Mouse (Mus musculus) liver, embryonic 16.5 days (tissue): Measurements from ENCODE around the gene Nup214. TPM values are rescaled to one million over a fixed set of nuclear protein-coding genes. Genes with fewer than 3 reads are reported as not detected.

ENCODE experiments used
- ATAC-seq: fragments of 200-750 bp; cut with Nextera tagmentation; 2 replicates; pipeline ENCODE4 v1.8.0; 2017; ENCODE audit warnings: low read depth, mild to moderate bottlenecking, moderate number of reproducible peaks, moderate library complexity
- H3K27ac ChIP-seq: fragments of 300-500 bp; sonication (generic); 2 replicates; pipeline ENCODE4 v1.5.1; 2014; ENCODE audit warnings: mild to moderate bottlenecking, low read length
- H3K27me3 ChIP-seq: fragments of 300-500 bp; sonication (generic); 2 replicates; pipeline ENCODE4 v1.6.1; 2014; ENCODE audit warnings: low read depth, low read length, mixed read lengths; ENCODE audit not compliant: control insufficient read depth, insufficient read depth
- H3K36me3 ChIP-seq: fragments of 300-500 bp; sonication (generic); 2 replicates; pipeline ENCODE4 v1.6.1; 2014; ENCODE audit warnings: mild to moderate bottlenecking; ENCODE audit not compliant: control insufficient read depth, insufficient read depth
- H3K4me1 ChIP-seq: fragments of 300-500 bp; sonication (generic); 2 replicates; pipeline ENCODE4 v1.6.1; 2014; ENCODE audit warnings: low read depth, low read length, mixed read lengths; ENCODE audit not compliant: control insufficient read depth
- H3K4me2 ChIP-seq: fragments of 300-500 bp; sonication (generic); 2 replicates; pipeline ENCODE4 v1.6.1; 2014; ENCODE audit warnings: low read depth, low read length, mixed read lengths
- H3K4me3 ChIP-seq: fragments of 300-500 bp; sonication (generic); 2 replicates; pipeline ENCODE4 v1.5.1; 2014; ENCODE audit warnings: low read depth, mild to moderate bottlenecking, low read length
- H3K9ac ChIP-seq: fragments of 300-500 bp; sonication (generic); 2 replicates; pipeline ENCODE4 v1.6.1; 2014; ENCODE audit warnings: low read depth, low read length
- H3K9me3 ChIP-seq: fragments of 300-500 bp; sonication (generic); replicated peaks from 2 replicates; pipeline ENCODE4 v1.6.1; 2016; ENCODE audit warnings: low read length; ENCODE audit not compliant: control insufficient read depth
- WGBS: fragments of 180-500 bp; shearing (Covaris S2); extraction: QIAGEN DNeasy Blood & Tissue Kit; methylation state at CpG from one replicate; pipeline ENCODE4 v1.1.7; 2014; ENCODE audit not compliant: insufficient replicate concordance; 5-methylcytosine and 5-hydroxymethylcytosine counted together
- polyA plus RNA-seq: library from polyadenylated mRNA; unstranded; fragments of >200 nt; fragmentation: Nextera tagmentation; extraction: Ambion mirVana; gene quantifications from 2 replicates; pipeline ENCODE4 v1.2.1, GENCODE M21; 2015

Nup214 gene
- polyA plus RNA-seq, 1 experiment from 2014 or later: 34.4 TPM

- Histone ChIP-seq H3K4me3 (no peak overlapping the region), H3K27me3 (no peaks in the 10 kb centered on the region), H3K27ac (no peak overlapping the region), H3K9me3 (no peaks in the 10 kb centered on the region), H3K4me2 (no peak overlapping the region), H3K36me3 (peaks cover 10% of the 10 kb centered on the region; the same call in 1 of the 2 replicates), H3K4me1 (no peaks in the 10 kb centered on the region), H3K9ac (no peak overlapping the region)
- 77% methylated on average over 2 of the region's 2 CpGs for WGBS
- no peak for ATAC-seq
These were observed 66.9 kb downstream of the Nup214 start for GRCm38 (mm10) chr2:32041087-32041486.

GRCm38 (mm10) chr2:32043836-32044235, 69.6 kb downstream of the Nup214 start:
- no peak for ATAC-seq
- no peak overlapping the region for H3K9ac ChIP-seq
- H3K27me3 ChIP-seq: no peaks in the 10 kb centered on the region
- no peaks in the 10 kb centered on the region for H3K4me1 ChIP-seq
- no peak overlapping the region for H3K4me3 ChIP-seq
- no peak overlapping the region for H3K27ac ChIP-seq
- WGBS: 68% methylated on average over 5 of the region's 5 CpGs
- no peaks in the 10 kb centered on the region for H3K9me3 ChIP-seq
- peaks cover 12% of the 10 kb centered on the region; the same call in 1 of the 2 replicates for H3K36me3 ChIP-seq
- no peak overlapping the region for H3K4me2 ChIP-seq

DNA sequence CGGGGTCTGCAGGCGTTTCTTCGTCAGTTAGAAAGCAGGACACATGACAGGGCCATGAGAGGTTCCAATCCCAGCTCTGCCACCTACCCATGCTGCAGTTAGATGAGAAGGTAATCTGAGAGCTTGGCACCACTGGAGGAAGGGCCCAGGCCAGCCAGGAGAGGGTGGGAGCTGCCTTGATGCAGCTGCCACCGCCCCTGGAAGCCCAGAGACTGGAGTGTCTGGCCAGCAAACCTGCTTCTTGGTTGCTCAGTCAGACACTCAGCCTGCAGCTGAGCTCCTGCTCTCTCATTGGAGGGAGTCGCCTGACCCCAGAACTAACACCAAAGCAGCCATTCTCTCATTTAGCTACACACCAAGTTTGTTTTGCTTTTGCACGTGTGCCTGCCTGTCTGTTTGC, 71.1 kb downstream of the Nup214 start:
- no peak overlapping the region for H3K4me3 ChIP-seq
- H3K9ac ChIP-seq: no peak overlapping the region
- 74% methylated on average over 6 of the region's 6 CpGs for WGBS
- H3K4me1 ChIP-seq: no peaks in the 10 kb centered on the region
- no peak for ATAC-seq
- no peak overlapping the region for H3K4me2 ChIP-seq
- H3K27me3 ChIP-seq: no peaks in the 10 kb centered on the region
- H3K27ac ChIP-seq: no peak overlapping the region
- no peaks in the 10 kb centered on the region for H3K9me3 ChIP-seq
- peaks cover 12% of the 10 kb centered on the region; the same call in 1 of the 2 replicates for H3K36me3 ChIP-seq

GRCm38 (mm10) chr2:32046009-32046408, 71.8 kb downstream of the Nup214 start:
- H3K4me3 ChIP-seq: no peak overlapping the region
- peaks cover 12% of the 10 kb centered on the region; the same call in 1 of the 2 replicates for H3K36me3 ChIP-seq
- H3K27ac ChIP-seq: no peak overlapping the region
- 85% methylated on average over 10 of the region's 10 CpGs for WGBS
- H3K27me3 ChIP-seq: no peaks in the 10 kb centered on the region
- H3K4me2 ChIP-seq: no peak overlapping the region
- H3K4me1 ChIP-seq: no peaks in the 10 kb centered on the region
- H3K9me3 ChIP-seq: no peaks in the 10 kb centered on the region
- ATAC-seq: no peak
- no peak overlapping the region for H3K9ac ChIP-seq

GRCm38 (mm10) chr2:32047323-32047722, 73.1 kb downstream of the Nup214 start:
- Histone ChIP-seq H3K27ac (no peak overlapping the region), H3K27me3 (no peaks in the 10 kb centered on the region), H3K4me1 (no peaks in the 10 kb centered on the region), H3K4me3 (no peak overlapping the region), H3K36me3 (peaks cover 17% of the 10 kb centered on the region), H3K4me2 (no peak overlapping the region), H3K9ac (no peak overlapping the region), H3K9me3 (no peaks in the 10 kb centered on the region)
- WGBS: 88% methylated on average over 10 of the region's 10 CpGs
- no peak for ATAC-seq

DNA sequence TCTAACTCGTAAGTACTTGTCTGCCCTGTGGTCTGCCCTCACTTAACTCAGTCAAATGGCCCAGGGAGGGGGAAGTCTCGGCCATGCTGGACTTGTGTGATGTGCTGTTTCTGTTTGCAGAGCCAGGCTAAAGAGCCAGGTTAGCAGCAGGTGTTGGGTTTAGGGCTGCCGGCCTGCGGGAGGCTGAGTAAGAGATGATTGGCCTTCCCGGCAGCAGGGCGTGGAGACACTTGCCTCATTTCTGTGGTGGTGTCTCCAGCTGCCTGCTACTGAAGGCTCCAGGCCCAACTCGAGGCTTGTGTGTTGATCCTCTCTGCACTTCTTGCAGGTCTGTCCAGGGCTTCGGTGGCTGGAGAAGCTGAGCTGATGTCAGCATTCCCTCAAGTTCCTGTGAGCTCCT, 77.6 kb downstream of the Nup214 start:
- Histone ChIP-seq H3K27me3 (no peaks in the 10 kb centered on the region), H3K4me1 (peaks cover under 1% of the 10 kb centered on the region), H3K9me3 (no peaks in the 10 kb centered on the region), H3K27ac (no peak overlapping the region), H3K4me3 (no peak overlapping the region), H3K4me2 (no peak overlapping the region), H3K9ac (no peak overlapping the region), H3K36me3 (peaks cover 12% of the 10 kb centered on the region)
- ATAC-seq: no peak
- WGBS: 78% methylated on average over 8 of the region's 8 CpGs

GRCm38 (mm10) chr2:32052418-32052817, 78.2 kb downstream of the Nup214 start:
- peaks cover 6% of the 10 kb centered on the region for H3K4me1 ChIP-seq
- ATAC-seq: no peak
- no peak overlapping the region for H3K9ac ChIP-seq
- 81% methylated on average over 7 of the region's 7 CpGs for WGBS
- H3K27me3 ChIP-seq: no peaks in the 10 kb centered on the region
- H3K4me3 ChIP-seq: no peak overlapping the region
- H3K36me3 ChIP-seq: peaks cover 12% of the 10 kb centered on the region
- no peak overlapping the region for H3K27ac ChIP-seq
- H3K4me2 ChIP-seq: no peak overlapping the region
- no peaks in the 10 kb centered on the region for H3K9me3 ChIP-seq

DNA sequence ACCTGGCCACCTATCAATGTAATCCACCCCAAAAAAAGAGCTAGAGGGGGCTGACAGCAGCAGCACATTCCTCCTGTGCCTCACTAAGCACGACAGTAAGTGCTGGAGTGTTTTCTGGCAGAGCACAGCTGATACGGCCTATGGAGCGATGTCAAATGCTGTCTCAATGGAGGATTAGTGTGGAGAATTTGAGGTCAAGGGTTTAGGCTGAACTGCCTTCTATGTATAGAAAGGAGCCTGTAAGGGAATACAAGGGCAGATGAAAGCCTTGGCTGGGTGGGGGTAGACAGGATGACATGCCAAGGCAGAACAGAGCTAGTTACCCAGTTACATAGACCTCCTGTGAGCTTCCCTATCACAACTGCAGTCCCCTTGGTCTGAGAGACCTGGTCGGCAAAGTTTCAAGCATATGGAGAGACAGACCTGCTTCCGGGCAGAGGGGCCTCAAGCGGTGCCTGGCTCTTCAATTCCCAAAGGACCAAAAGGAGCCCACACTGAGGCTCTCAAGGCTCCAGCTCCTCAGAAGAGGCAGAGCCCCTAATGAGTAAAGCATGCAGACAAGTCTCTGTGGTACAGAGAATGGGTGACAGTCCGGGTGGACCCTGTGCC, 81.2 kb downstream of the Nup214 start:
- WGBS: 75% methylated on average over 7 of the region's 7 CpGs
- ATAC-seq: no peak
- Histone ChIP-seq H3K4me3 (no peak overlapping the region), H3K9ac (no peak overlapping the region), H3K9me3 (no peaks in the 10 kb centered on the region), H3K27me3 (no peaks in the 10 kb centered on the region), H3K27ac (no peak overlapping the region), H3K4me2 (no peak overlapping the region), H3K36me3 (peaks cover 10% of the 10 kb centered on the region), H3K4me1 (peaks cover 8% of the 10 kb centered on the region)

DNA sequence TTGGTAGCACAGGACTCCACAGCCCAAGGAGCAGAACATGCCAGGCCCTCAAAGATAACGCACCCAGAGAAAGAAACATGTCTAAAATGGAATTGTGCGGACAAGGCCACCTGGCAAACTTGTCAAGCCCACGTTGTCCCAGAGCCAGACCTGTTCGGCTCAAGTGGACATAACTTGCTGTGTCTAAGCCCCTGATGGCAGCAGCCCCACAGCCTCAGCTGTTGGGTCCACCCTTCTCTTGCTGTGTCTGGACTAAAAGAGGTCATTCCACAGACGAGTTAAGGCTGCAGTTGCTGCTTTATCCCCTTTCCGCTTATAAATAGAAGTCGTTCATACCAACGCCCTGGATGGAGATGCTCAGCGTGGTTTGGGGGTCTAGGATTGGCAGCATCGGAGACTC, 82.3 kb downstream of the Nup214 start:
- peaks cover 18% of the 10 kb centered on the region for H3K4me1 ChIP-seq
- ATAC-seq: no peak
- H3K9ac ChIP-seq: no peak overlapping the region
- H3K4me2 ChIP-seq: no peak overlapping the region
- WGBS: 72% methylated on average over 10 of the region's 10 CpGs
- H3K36me3 ChIP-seq: peaks cover 10% of the 10 kb centered on the region
- H3K27ac ChIP-seq: no peak overlapping the region
- H3K27me3 ChIP-seq: no peaks in the 10 kb centered on the region
- no peak overlapping the region for H3K4me3 ChIP-seq
- H3K9me3 ChIP-seq: no peaks in the 10 kb centered on the region
